Mouse (Mus musculus) testis, adult 2 months (tissue): ENCODE data around the gene Otop3.

Experiments
- CTCF ChIP-seq: fragments of 200-500 bp; IDR thresholded peaks from 2 replicates; pipeline ENCODE4 v1.5.1; 2012; ENCODE audit warnings: low read depth, mild to moderate bottlenecking, inconsistent platforms, low read length, moderate library complexity; ENCODE audit not compliant: control insufficient read depth, insufficient read depth, insufficient replicate concordance
- POLR2A ChIP-seq: fragments of 200-500 bp; IDR thresholded peaks from 2 replicates; pipeline ENCODE4 v1.6.1; 2012; ENCODE audit warnings: low read depth, mild to moderate bottlenecking, inconsistent platforms, low read length, moderate library complexity; ENCODE audit not compliant: control insufficient read depth

GRCm38 (mm10) chr11:115371354-115371753 is 36.8 kb downstream of the Otop3 start:
- TF ChIP-seq CTCF (no peak), POLR2A (no peak)
